Mouse (Mus musculus) cerebellum, adult 11 months (tissue): ENCODE measurements around the gene Hsd17b3.

ENCODE experiments used
- DNase-seq: peaks from one replicate; pipeline ENCODE4 v3.0.0; 2022

Hsd17b3 gene

GRCm38 (mm10) chr13:64089130-64089529 lies at the start of gene Hsd17b3:
Gene Hsd17b3, minus strand, starts transcription at chr13:64089230.
- DNase-seq: no peak

GRCm38 (mm10) chr13:64129616-64130375 lies 40.8 kb upstream of the Hsd17b3 start:
- DNase-seq: no peak

GRCm38 (mm10) chr13:64128858-64129615 lies 40.0 kb upstream of the Hsd17b3 start, which contains the start of gene Slc35d2:
Gene Slc35d2, minus strand, starts transcription at chr13:64129368.
- DNase-seq: no peak

- DNase-seq: no peak
Measured at GRCm38 (mm10) chr13:64126316-64126715, 37.3 kb upstream of the Hsd17b3 start.

- no peak for DNase-seq
Measured at GRCm38 (mm10) chr13:64124886-64125285, 35.9 kb upstream of the Hsd17b3 start.

- DNase-seq: no peak
Measured at GRCm38 (mm10) chr13:64123491-64124188, 34.6 kb upstream of the Hsd17b3 start.

GRCm38 (mm10) chr13:64120760-64121159 lies 31.7 kb upstream of the Hsd17b3 start:
- no peak for DNase-seq

GRCm38 (mm10) chr13:64117442-64117841 lies 28.4 kb upstream of the Hsd17b3 start:
- DNase-seq: no peak

GRCm38 (mm10) chr13:64110421-64110820 lies 21.4 kb upstream of the Hsd17b3 start:
- DNase-seq: no peak

GRCm38 (mm10) chr13:64108381-64108850 lies 19.4 kb upstream of the Hsd17b3 start:
- no peak for DNase-seq

- no peak for DNase-seq
Measured at GRCm38 (mm10) chr13:64107535-64107934, 18.5 kb upstream of the Hsd17b3 start.

GRCm38 (mm10) chr13:64107105-64107504 lies 18.1 kb upstream of the Hsd17b3 start:
- no peak for DNase-seq

- no peak for DNase-seq
Measured at GRCm38 (mm10) chr13:64105690-64106089, 16.7 kb upstream of the Hsd17b3 start.

- no peak for DNase-seq
Measured at GRCm38 (mm10) chr13:64100186-64100585, 11.2 kb upstream of the Hsd17b3 start.

- DNase-seq: no peak
Measured at GRCm38 (mm10) chr13:64098992-64099391, 10.0 kb upstream of the Hsd17b3 start.

- peak; percentile 41 for DNase-seq
Measured at GRCm38 (mm10) chr13:64093341-64093740, 4.3 kb upstream of the Hsd17b3 start.

- no peak for DNase-seq
Measured at GRCm38 (mm10) chr13:64092752-64093151, 3.7 kb upstream of the Hsd17b3 start.

- DNase-seq: no peak
Measured at GRCm38 (mm10) chr13:64092141-64092540, 3.1 kb upstream of the Hsd17b3 start.

- no peak for DNase-seq
Measured at GRCm38 (mm10) chr13:64091006-64091405, 2.0 kb upstream of the Hsd17b3 start.

- no peak for DNase-seq
Measured at GRCm38 (mm10) chr13:64090278-64090677, 1.2 kb upstream of the Hsd17b3 start.

- DNase-seq: no peak
Measured at GRCm38 (mm10) chr13:64088057-64088456, 973 bp downstream of the Hsd17b3 start.

- DNase-seq: no peak
Measured at GRCm38 (mm10) chr13:64086036-64086435, 3.0 kb downstream of the Hsd17b3 start.

GRCm38 (mm10) chr13:64083331-64083730 lies 5.7 kb downstream of the Hsd17b3 start:
- DNase-seq: no peak
